Mouse (Mus musculus): ENCODE results near the gene Golga5.

GRCm38 (mm10) chr12:102464650-102465049 lies 4.3 kb upstream of the Golga5 start:
- TF ChIP-seq EP300 (IDR thresholded peaks at IDR 0.05) (no peak), CTCF (IDR thresholded peaks at IDR 0.05) (peak; percentile 52)

Measured in lung, postnatal 0 days (tissue).